Mouse (Mus musculus): ENCODE data around the gene Tceanc. TPM values are rescaled to one million over a fixed set of nuclear protein-coding genes. Genes with fewer than 3 reads are reported as not detected.

Gene Tceanc
- 11.6 and 12.7 TPM in 2 replicates for polyA plus RNA-seq (2014; fragmentation: Nextera tagmentation; extraction: Ambion mirVana)

DNA sequence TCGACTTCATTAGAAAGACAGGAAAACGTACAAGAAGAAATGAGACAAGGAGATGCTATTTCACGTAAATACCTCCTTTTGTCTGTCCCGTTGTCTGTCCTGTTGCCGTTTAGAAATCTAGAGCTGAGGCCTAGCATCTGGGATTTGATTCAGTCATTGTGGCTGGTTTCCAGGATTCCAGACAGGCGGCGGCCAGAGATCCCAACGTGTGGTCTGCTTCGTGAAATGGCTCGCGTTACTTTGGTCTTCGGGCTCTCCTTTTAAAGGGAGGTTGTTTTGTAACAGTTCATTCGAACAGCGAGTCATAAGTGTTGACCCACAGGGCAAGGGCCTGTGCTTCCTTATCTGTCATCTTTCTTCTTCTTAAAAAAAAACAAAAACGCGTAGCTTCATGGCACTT is at the start of gene Tceanc:
Tceanc (minus strand) TSS at position 223 of the 400 bp plus-strand sequence.
- H3K4me3 ChIP-seq (ENCODE audit: low read depth, low read length) = no peak within 1 kb of the TSS

DNA sequence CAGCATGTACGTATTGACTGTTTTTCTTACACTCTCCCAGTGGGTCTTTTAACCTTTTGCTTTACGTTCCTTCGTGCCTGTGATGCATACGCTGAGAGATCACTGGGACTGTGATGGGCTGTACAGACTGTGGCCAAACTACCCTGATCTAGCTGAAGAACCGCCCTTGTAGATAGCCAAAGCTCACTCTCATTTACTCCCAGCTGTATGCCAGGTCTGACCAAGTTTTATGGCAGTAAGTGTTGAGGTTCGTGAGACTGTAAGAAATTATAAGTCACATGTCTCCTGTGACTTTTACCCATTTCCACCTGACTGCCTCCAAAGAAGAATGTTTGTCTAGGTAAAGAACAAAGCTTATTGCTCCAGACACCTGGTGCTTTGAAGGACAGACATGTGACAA is 47.6 kb upstream of the Tceanc start:
- Histone ChIP-seq H3K9ac (ENCODE audit: low read length) (no peak overlapping the region), H3K4me3 (ENCODE audit: low read depth, low read length) (no peak overlapping the region), H3K36me3 (ENCODE audit: control insufficient read depth, insufficient read depth, low read length) (no peaks in the 10 kb centered on the region), H3K9me3 (ENCODE audit: control insufficient read depth, low read length) (no peaks in the 10 kb centered on the region), H3K4me2 (ENCODE audit: low read depth, severe bottlenecking) (no peak overlapping the region), H3K27me3 (ENCODE audit: control insufficient read depth, insufficient read depth, low read length) (no peaks in the 10 kb centered on the region), H3K27ac (replicated peaks; ENCODE audit: low read depth, low read length) (no peak overlapping the region), H3K4me1 (ENCODE audit: control insufficient read depth, insufficient read depth, low read length) (no peaks in the 10 kb centered on the region)
- 89% methylated on average over 6 of the region's 6 CpGs for WGBS
- DNase-seq (ENCODE audit: low spot score) (no peak), ATAC-seq (ENCODE audit: insufficient number of reproducible peaks, low FRiP score, low TSS enrichment, low read depth) (no peak)

More for the DNA sequence above, at the start of gene Tceanc:
- WGBS = 77% methylated on average over 16 of the region's 16 CpGs
- no peaks in the 10 kb centered on the region for H3K27me3 ChIP-seq (ENCODE audit: control insufficient read depth, insufficient read depth, low read length)
- H3K36me3 ChIP-seq (ENCODE audit: control insufficient read depth, insufficient read depth, low read length) = no peaks in the 10 kb centered on the region
- no peak within 1 kb of the TSS for H3K9ac ChIP-seq (ENCODE audit: low read length)
- ATAC-seq (ENCODE audit: insufficient number of reproducible peaks, low FRiP score, low TSS enrichment, low read depth) (no peak), DNase-seq (ENCODE audit: low spot score) (no peak)
- H3K4me2 ChIP-seq (ENCODE audit: low read depth, severe bottlenecking) = no peak within 1 kb of the TSS
- H3K27ac ChIP-seq (replicated peaks; ENCODE audit: low read depth, low read length) = no peak within 1 kb of the TSS
- H3K9me3 ChIP-seq (ENCODE audit: control insufficient read depth, low read length) = no peaks in the 10 kb centered on the region
- H3K4me1 ChIP-seq (ENCODE audit: control insufficient read depth, insufficient read depth, low read length) = no peaks in the 10 kb centered on the region

DNA sequence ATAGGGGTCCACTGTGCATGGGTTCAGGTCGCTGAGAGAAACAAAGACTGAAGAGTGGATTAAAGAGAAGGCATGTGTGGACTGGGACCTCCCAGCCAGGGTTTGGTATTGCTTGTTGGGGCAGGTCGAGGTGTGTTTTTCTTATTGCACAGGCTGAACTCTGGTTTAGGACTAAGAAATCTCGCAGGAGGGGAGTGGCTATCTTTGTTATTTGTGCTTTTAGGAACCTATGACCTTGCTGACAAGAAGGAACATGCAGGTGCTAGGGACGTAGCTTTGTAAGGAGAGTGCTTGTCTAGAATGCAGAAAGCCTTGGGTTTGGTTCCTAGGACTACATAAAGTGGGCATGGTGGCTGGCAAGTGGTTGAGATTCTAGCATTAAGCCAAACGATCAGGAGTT is 47.0 kb upstream of the Tceanc start:
- H3K4me1 ChIP-seq (ENCODE audit: control insufficient read depth, insufficient read depth, low read length) = no peaks in the 10 kb centered on the region
- no peaks in the 10 kb centered on the region for H3K9me3 ChIP-seq (ENCODE audit: control insufficient read depth, low read length)
- no peak for ATAC-seq (ENCODE audit: insufficient number of reproducible peaks, low FRiP score, low TSS enrichment, low read depth)

DNA sequence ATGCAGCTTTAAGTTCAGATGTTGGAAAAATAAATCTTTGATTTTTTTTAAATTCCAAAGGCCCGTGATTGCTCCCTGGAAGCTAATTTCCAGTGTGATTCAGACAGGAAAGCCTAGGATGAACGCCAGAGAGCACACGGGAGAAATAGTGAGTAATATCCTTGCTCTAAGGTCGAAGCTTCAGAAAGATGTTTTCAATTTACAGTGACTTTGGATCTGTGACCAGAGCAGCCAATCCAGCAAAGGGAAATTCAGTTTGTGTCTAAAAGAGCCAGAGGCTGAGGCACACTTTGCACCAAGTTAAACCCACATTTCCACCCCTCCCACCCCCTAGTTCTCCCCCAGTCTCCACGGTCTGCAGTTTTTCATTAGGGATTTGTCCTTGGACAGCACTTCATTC is 46.5 kb upstream of the Tceanc start:
- no peak overlapping the region for H3K27ac ChIP-seq (replicated peaks; ENCODE audit: low read depth, low read length)
- H3K4me1 ChIP-seq (ENCODE audit: control insufficient read depth, insufficient read depth, low read length) = no peaks in the 10 kb centered on the region
- H3K36me3 ChIP-seq (ENCODE audit: control insufficient read depth, insufficient read depth, low read length) = no peaks in the 10 kb centered on the region
- no peaks in the 10 kb centered on the region for H3K27me3 ChIP-seq (ENCODE audit: control insufficient read depth, insufficient read depth, low read length)
- H3K4me3 ChIP-seq (ENCODE audit: low read depth, low read length) = no peak overlapping the region
- WGBS = 39% methylated on average over 5 of the region's 5 CpGs
- no peak overlapping the region for H3K4me2 ChIP-seq (ENCODE audit: low read depth, severe bottlenecking)
- H3K9ac ChIP-seq (ENCODE audit: low read length) = no peak overlapping the region
- no peak for DNase-seq (ENCODE audit: low spot score)
- no peak for ATAC-seq (ENCODE audit: insufficient number of reproducible peaks, low FRiP score, low TSS enrichment, low read depth)
- H3K9me3 ChIP-seq (ENCODE audit: control insufficient read depth, low read length) = no peaks in the 10 kb centered on the region

More for the DNA sequence above, 47.0 kb upstream of the Tceanc start:
- Histone ChIP-seq H3K4me3 (ENCODE audit: low read depth, low read length) (no peak overlapping the region), H3K27ac (replicated peaks; ENCODE audit: low read depth, low read length) (no peak overlapping the region), H3K27me3 (ENCODE audit: control insufficient read depth, insufficient read depth, low read length) (no peaks in the 10 kb centered on the region), H3K36me3 (ENCODE audit: control insufficient read depth, insufficient read depth, low read length) (no peaks in the 10 kb centered on the region), H3K4me2 (ENCODE audit: low read depth, severe bottlenecking) (no peak overlapping the region), H3K9ac (ENCODE audit: low read length) (no peak overlapping the region)
- 63% methylated on average over 5 of the region's 5 CpGs for WGBS
- no peak for DNase-seq (ENCODE audit: low spot score)

DNA sequence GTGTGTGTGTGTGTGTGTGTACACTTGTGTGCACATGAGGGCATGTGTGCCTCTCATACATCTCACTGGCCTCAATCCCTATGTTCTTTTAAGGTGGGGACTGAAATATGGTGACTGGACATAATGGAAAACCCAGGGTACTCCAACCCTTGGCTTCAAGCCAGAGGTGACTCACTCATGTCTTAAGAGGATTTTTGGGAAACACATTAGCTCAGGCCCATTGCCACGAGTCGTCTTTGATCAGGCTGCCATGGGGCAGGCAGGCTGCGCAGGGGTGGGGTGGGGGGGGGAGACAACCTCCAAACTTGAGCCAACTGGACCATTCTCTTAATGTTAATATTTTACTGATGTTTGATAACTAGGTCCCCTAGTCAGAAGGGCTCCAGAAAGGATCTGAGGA is 41.0 kb upstream of the Tceanc start:
- no peak overlapping the region for H3K4me3 ChIP-seq (ENCODE audit: low read depth, low read length)
- no peaks in the 10 kb centered on the region for H3K9me3 ChIP-seq (ENCODE audit: control insufficient read depth, low read length)
- no peaks in the 10 kb centered on the region for H3K27me3 ChIP-seq (ENCODE audit: control insufficient read depth, insufficient read depth, low read length)
- DNase-seq (ENCODE audit: low spot score) (no peak), ATAC-seq (ENCODE audit: insufficient number of reproducible peaks, low FRiP score, low TSS enrichment, low read depth) (no peak)
- no peak overlapping the region for H3K27ac ChIP-seq (replicated peaks; ENCODE audit: low read depth, low read length)
- H3K4me1 ChIP-seq (ENCODE audit: control insufficient read depth, insufficient read depth, low read length) = no peaks in the 10 kb centered on the region
- no peak overlapping the region for H3K4me2 ChIP-seq (ENCODE audit: low read depth, severe bottlenecking)
- H3K36me3 ChIP-seq (ENCODE audit: control insufficient read depth, insufficient read depth, low read length) = no peaks in the 10 kb centered on the region
- H3K9ac ChIP-seq (ENCODE audit: low read length) = no peak overlapping the region
- 100% methylated on average over 3 of the region's 3 CpGs for WGBS

DNA sequence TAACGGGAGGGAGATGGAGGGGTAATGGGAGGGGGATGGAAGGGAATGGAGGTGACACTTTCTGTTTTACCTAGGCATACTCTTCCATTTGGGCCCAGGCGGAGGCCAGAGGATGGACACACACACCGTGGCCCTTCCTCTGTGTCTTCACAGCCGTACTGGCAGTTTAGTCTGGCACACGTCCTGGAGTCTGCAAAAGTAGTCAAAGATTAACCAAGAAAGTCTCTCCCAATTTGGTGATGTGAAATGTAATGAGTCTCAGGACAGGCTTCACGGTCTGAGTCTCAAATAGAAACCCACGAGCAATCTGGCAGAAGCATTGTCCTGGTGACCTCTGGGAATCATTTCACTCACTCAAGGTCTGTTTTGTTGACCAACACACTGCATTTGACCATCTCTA is 34.0 kb upstream of the Tceanc start:
- H3K27me3 ChIP-seq (ENCODE audit: control insufficient read depth, insufficient read depth, low read length) = 0 out of 2 replicates have a peak, but pooled peaks cover 2% of the 10 kb centered on the region
- no peak for ATAC-seq (ENCODE audit: insufficient number of reproducible peaks, low FRiP score, low TSS enrichment, low read depth)
- WGBS = 94% methylated on average over 7 of the region's 7 CpGs
- H3K4me3 ChIP-seq (ENCODE audit: low read depth, low read length) = no peak overlapping the region
- no peaks in the 10 kb centered on the region for H3K9me3 ChIP-seq (ENCODE audit: control insufficient read depth, low read length)
- no peak overlapping the region for H3K9ac ChIP-seq (ENCODE audit: low read length)
- no peak overlapping the region for H3K27ac ChIP-seq (replicated peaks; ENCODE audit: low read depth, low read length)
- H3K36me3 ChIP-seq (ENCODE audit: control insufficient read depth, insufficient read depth, low read length) = no peaks in the 10 kb centered on the region
- H3K4me1 ChIP-seq (ENCODE audit: control insufficient read depth, insufficient read depth, low read length) = no peaks in the 10 kb centered on the region
- no peak overlapping the region for H3K4me2 ChIP-seq (ENCODE audit: low read depth, severe bottlenecking)
- no peak for DNase-seq (ENCODE audit: low spot score)

DNA sequence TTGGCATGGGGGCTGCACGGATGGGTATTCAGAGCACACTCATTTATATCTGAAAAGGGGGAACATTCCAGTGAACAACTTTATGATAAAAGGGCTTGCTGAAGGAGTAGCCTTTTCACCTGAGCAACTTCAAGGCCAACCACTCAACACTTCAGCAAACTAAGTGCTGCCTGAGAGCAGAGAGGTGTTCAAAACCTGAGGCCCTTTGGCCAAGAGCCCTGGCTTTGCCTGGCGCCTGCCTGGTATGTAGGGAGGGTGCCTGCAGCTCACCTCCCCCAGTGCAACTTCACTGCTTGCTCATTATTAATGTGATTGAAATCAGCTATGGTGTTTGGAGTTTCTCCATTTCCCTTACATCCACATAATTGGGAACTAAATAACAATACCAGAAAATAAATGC is 28.1 kb upstream of the Tceanc start:
- H3K4me1 ChIP-seq (ENCODE audit: control insufficient read depth, insufficient read depth, low read length) = no peaks in the 10 kb centered on the region
- H3K9ac ChIP-seq (ENCODE audit: low read length) = no peak overlapping the region
- H3K36me3 ChIP-seq (ENCODE audit: control insufficient read depth, insufficient read depth, low read length) = no peaks in the 10 kb centered on the region
- H3K9me3 ChIP-seq (ENCODE audit: control insufficient read depth, low read length) = no peaks in the 10 kb centered on the region
- H3K4me2 ChIP-seq (ENCODE audit: low read depth, severe bottlenecking) = no peak overlapping the region
- no peak overlapping the region for H3K4me3 ChIP-seq (ENCODE audit: low read depth, low read length)
- no peak for ATAC-seq (ENCODE audit: insufficient number of reproducible peaks, low FRiP score, low TSS enrichment, low read depth)
- no peaks in the 10 kb centered on the region for H3K27me3 ChIP-seq (ENCODE audit: control insufficient read depth, insufficient read depth, low read length)
- no peak overlapping the region for H3K27ac ChIP-seq (replicated peaks; ENCODE audit: low read depth, low read length)
- WGBS = 82% methylated on average over 2 of the region's 2 CpGs
- no peak for DNase-seq (ENCODE audit: low spot score)

DNA sequence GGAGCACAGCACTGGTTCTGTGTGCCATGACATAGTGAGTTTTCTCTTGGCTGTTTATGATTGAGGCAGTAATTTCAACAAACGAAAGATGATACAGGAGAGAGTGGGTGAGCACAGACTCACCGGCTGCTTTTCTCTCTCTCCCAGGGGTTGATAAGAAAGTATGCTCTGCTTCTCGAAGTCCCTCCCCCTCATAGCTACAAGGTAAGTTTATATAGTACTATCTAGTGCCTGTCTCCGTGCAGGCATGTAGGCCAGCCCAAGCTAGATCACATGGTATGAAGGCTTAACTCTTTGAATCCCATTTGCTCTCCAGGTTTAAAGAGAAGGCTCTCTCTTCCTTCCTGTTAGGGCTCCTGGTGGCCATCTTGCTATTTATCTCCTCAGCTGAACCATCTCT is 16.8 kb upstream of the Tceanc start:
- no peak for ATAC-seq (ENCODE audit: insufficient number of reproducible peaks, low FRiP score, low TSS enrichment, low read depth)
- DNase-seq (ENCODE audit: low spot score) = no peak
- no peaks in the 10 kb centered on the region for H3K36me3 ChIP-seq (ENCODE audit: control insufficient read depth, insufficient read depth, low read length)
- WGBS = 70% methylated on average over 4 of the region's 4 CpGs
- H3K4me1 ChIP-seq (ENCODE audit: control insufficient read depth, insufficient read depth, low read length) = no peaks in the 10 kb centered on the region
- H3K9ac ChIP-seq (ENCODE audit: low read length) = no peak overlapping the region
- H3K4me3 ChIP-seq (ENCODE audit: low read depth, low read length) = no peak overlapping the region
- no peaks in the 10 kb centered on the region for H3K9me3 ChIP-seq (ENCODE audit: control insufficient read depth, low read length)
- H3K4me2 ChIP-seq (ENCODE audit: low read depth, severe bottlenecking) = no peak overlapping the region
- no peak overlapping the region for H3K27ac ChIP-seq (replicated peaks; ENCODE audit: low read depth, low read length)
- H3K27me3 ChIP-seq (ENCODE audit: control insufficient read depth, insufficient read depth, low read length) = 0 out of 2 replicates have a peak, but pooled peaks cover 2% of the 10 kb centered on the region

DNA sequence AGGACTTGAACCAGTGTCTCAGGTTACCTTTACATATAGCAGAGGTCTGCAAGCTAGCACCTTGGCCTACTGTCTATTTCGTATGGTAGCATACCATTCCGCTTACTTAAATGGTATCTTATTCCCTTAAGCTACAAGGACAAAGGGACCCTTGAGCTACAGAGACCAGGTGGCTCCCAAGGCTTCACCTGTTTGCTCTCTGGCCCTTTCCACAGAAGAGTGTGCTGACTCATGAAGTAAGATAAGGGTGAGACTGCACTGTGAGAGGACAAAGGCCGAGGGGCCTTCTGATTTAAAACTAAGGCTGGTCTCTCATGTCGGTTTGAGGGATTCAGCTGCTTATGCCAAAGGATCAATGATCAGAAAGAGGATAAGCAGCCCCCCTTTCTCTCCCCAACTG is 15.1 kb upstream of the Tceanc start:
- 77% methylated on average over 4 of the region's 4 CpGs for WGBS
- no peak for ATAC-seq (ENCODE audit: insufficient number of reproducible peaks, low FRiP score, low TSS enrichment, low read depth)
- no peak overlapping the region for H3K9ac ChIP-seq (ENCODE audit: low read length)
- no peak overlapping the region for H3K4me3 ChIP-seq (ENCODE audit: low read depth, low read length)
- H3K27me3 ChIP-seq (ENCODE audit: control insufficient read depth, insufficient read depth, low read length) = 0 out of 2 replicates have a peak, but pooled peaks cover 5% of the 10 kb centered on the region
- no peaks in the 10 kb centered on the region for H3K36me3 ChIP-seq (ENCODE audit: control insufficient read depth, insufficient read depth, low read length)
- DNase-seq (ENCODE audit: low spot score) = no peak
- H3K4me2 ChIP-seq (ENCODE audit: low read depth, severe bottlenecking) = no peak overlapping the region
- no peak overlapping the region for H3K27ac ChIP-seq (replicated peaks; ENCODE audit: low read depth, low read length)
- H3K9me3 ChIP-seq (ENCODE audit: control insufficient read depth, low read length) = no peaks in the 10 kb centered on the region
- no peaks in the 10 kb centered on the region for H3K4me1 ChIP-seq (ENCODE audit: control insufficient read depth, insufficient read depth, low read length)

Data from limb, embryonic 11.5 days (tissue).